Mouse (Mus musculus) forebrain, embryonic 13.5 days (tissue): ENCODE results near the gene Eftud2. TPM values are rescaled to one million over a fixed set of nuclear protein-coding genes. Genes with fewer than 3 reads are reported as not detected.

ENCODE experiments used
- ATAC-seq: fragments of 200-750 bp; cut with Nextera tagmentation; 2 replicates; pipeline ENCODE4 v1.8.0; 2017
- H3K27ac ChIP-seq: fragments of 300-500 bp; sonication (generic); 2 replicates; pipeline ENCODE4 v1.5.1; 2015; ENCODE audit warnings: inconsistent platforms, mild to moderate bottlenecking, moderate library complexity
- H3K27me3 ChIP-seq: fragments of 300-500 bp; sonication (generic); 2 replicates; pipeline ENCODE4 v1.6.1; 2015; ENCODE audit warnings: mild to moderate bottlenecking, inconsistent platforms
- H3K36me3 ChIP-seq: fragments of 300-500 bp; sonication (generic); 2 replicates; pipeline ENCODE4 v1.6.1; 2015; ENCODE audit warnings: mild to moderate bottlenecking, inconsistent platforms; ENCODE audit not compliant: poor library complexity, severe bottlenecking
- H3K4me1 ChIP-seq: fragments of 300-500 bp; sonication (generic); 2 replicates; pipeline ENCODE4 v1.6.1; 2015; ENCODE audit warnings: inconsistent platforms
- H3K4me2 ChIP-seq: fragments of 300-500 bp; sonication (generic); 2 replicates; pipeline ENCODE4 v1.6.1; 2015; ENCODE audit warnings: inconsistent platforms, mild to moderate bottlenecking, moderate library complexity
- H3K4me3 ChIP-seq: fragments of 300-500 bp; sonication (generic); 2 replicates; pipeline ENCODE4 v1.5.1; 2015; ENCODE audit warnings: mild to moderate bottlenecking, inconsistent platforms
- H3K9ac ChIP-seq: fragments of 300-500 bp; sonication (generic); 2 replicates; pipeline ENCODE4 v1.6.1; 2015; ENCODE audit warnings: mild to moderate bottlenecking, inconsistent platforms
- H3K9me3 ChIP-seq: fragments of 300-500 bp; sonication (generic); replicated peaks from 2 replicates; pipeline ENCODE4 v1.6.1; 2016; ENCODE audit warnings: inconsistent platforms
- WGBS: fragments of 180-500 bp; shearing (Covaris S2); methylation state at CpG from one replicate; pipeline ENCODE4 v1.1.7; 2015; 5-methylcytosine and 5-hydroxymethylcytosine counted together
- polyA plus RNA-seq: library from polyadenylated mRNA; unstranded; fragments of >200 nt; fragmentation: Nextera tagmentation; extraction: Ambion mirVana; gene quantifications from 2 replicates; pipeline ENCODE4 v1.2.1, GENCODE M21; 2015

Eftud2 gene
- polyA plus RNA-seq, 1 experiment from 2014 or later, result 199 TPM

GRCm38 (mm10) chr11:102808246-102808645, 72.5 kb downstream of the Eftud2 start:
- Histone ChIP-seq H3K36me3 (peaks cover 23% of the 10 kb centered on the region), H3K4me3 (no peak overlapping the region), H3K4me1 (peaks cover 20% of the 10 kb centered on the region), H3K27me3 (no peaks in the 10 kb centered on the region), H3K4me2 (no peak overlapping the region), H3K9me3 (no peaks in the 10 kb centered on the region), H3K27ac (no peak overlapping the region), H3K9ac (no peak overlapping the region)
- WGBS, result 77% methylated on average over 5 of the region's 5 CpGs
- no peak for ATAC-seq

GRCm38 (mm10) chr11:102803453-102803852, 77.3 kb downstream of the Eftud2 start:
- no peak overlapping the region for H3K9ac ChIP-seq
- no peak overlapping the region for H3K4me3 ChIP-seq
- no peak for ATAC-seq
- peaks cover 60% of the 10 kb centered on the region for H3K36me3 ChIP-seq
- H3K27ac ChIP-seq, result no peak overlapping the region
- 89% methylated on average over 5 of the region's 5 CpGs for WGBS
- H3K4me2 ChIP-seq, result no peak overlapping the region
- no peaks in the 10 kb centered on the region for H3K27me3 ChIP-seq
- H3K9me3 ChIP-seq, result no peaks in the 10 kb centered on the region
- no peaks in the 10 kb centered on the region for H3K4me1 ChIP-seq

- no peaks in the 10 kb centered on the region for H3K27me3 ChIP-seq
- no peak for ATAC-seq
- 55% methylated on average over 8 of the region's 8 CpGs for WGBS
These were observed 86.6 kb downstream of the Eftud2 start for GRCm38 (mm10) chr11:102794157-102794556.

GRCm38 (mm10) chr11:102791682-102792445, 88.9 kb downstream of the Eftud2 start:
- Histone ChIP-seq H3K27ac (no peak overlapping the region), H3K27me3 (no peaks in the 10 kb centered on the region), H3K9me3 (no peaks in the 10 kb centered on the region), H3K4me3 (no peak overlapping the region), H3K4me2 (no peak overlapping the region), H3K36me3 (peaks cover 12% of the 10 kb centered on the region; the same call in 1 of the 2 replicates), H3K9ac (no peak overlapping the region), H3K4me1 (no peaks in the 10 kb centered on the region)
- WGBS, result 63% methylated on average over 14 of the region's 14 CpGs
- no peak for ATAC-seq

More at GRCm38 (mm10) chr11:102794157-102794556, 86.6 kb downstream of the Eftud2 start:
- Histone ChIP-seq H3K4me2 (no peak overlapping the region), H3K4me3 (no peak overlapping the region), H3K4me1 (no peaks in the 10 kb centered on the region), H3K9me3 (no peaks in the 10 kb centered on the region), H3K27ac (no peak overlapping the region), H3K9ac (no peak overlapping the region), H3K36me3 (peaks cover 28% of the 10 kb centered on the region; the same call in 1 of the 2 replicates)

Other genes with a start within 250 kb of the Eftud2 start
- 0.09 and 0.13 TPM in 2 replicates for gene Meioc, start 217.3 kb downstream of the Eftud2 start, polyA plus RNA-seq
- gene Ccdc43, start 183.2 kb downstream of the Eftud2 start, polyA plus RNA-seq, result 45.8 and 46.3 TPM in 2 replicates
- 16.1 and 22.6 TPM in 2 replicates for gene Adam11, start 119.5 kb downstream of the Eftud2 start, polyA plus RNA-seq
- gene Gjc1, start 61.3 kb downstream of the Eftud2 start, polyA plus RNA-seq, result 68.3 and 69.2 TPM in 2 replicates
- gene Higd1b, start 45.1 kb downstream of the Eftud2 start, polyA plus RNA-seq, result 1.2 and 2.0 TPM in 2 replicates
- gene Ccdc103, start 219 bp upstream of the Eftud2 start, polyA plus RNA-seq, result 1.8 and 2.8 TPM in 2 replicates
- gene Fam187a, start 4.2 kb upstream of the Eftud2 start, polyA plus RNA-seq, result not detected in 2 replicates
- not detected in 2 replicates for gene Gfap, start 19.9 kb upstream of the Eftud2 start, polyA plus RNA-seq
- gene Kif18b, start 44.1 kb upstream of the Eftud2 start, polyA plus RNA-seq, result 10.3 and 10.7 TPM in 2 replicates
- 1.4 and 1.5 TPM in 2 replicates for gene C1ql1, start 65.7 kb upstream of the Eftud2 start, polyA plus RNA-seq
- gene Nmt1, start 147.2 kb upstream of the Eftud2 start, polyA plus RNA-seq, result 47.3 and 53.9 TPM in 2 replicates
- gene Dcakd, start 147.3 kb upstream of the Eftud2 start, polyA plus RNA-seq, result 182 and 195 TPM in 2 replicates
- gene Plcd3, start 220.7 kb upstream of the Eftud2 start, polyA plus RNA-seq, result 0.92 and 1.2 TPM in 2 replicates
- 8.1 TPM in 2 replicates for gene Acbd4, start 220.7 kb upstream of the Eftud2 start, polyA plus RNA-seq
- gene Hexim1, start 235.2 kb upstream of the Eftud2 start, polyA plus RNA-seq, result 3.3 and 4.1 TPM in 2 replicates